Mouse (Mus musculus) MEL (cell line): ENCODE data around the gene Amz2. TPM values are rescaled to one million over a fixed set of nuclear protein-coding genes. Genes with fewer than 3 reads are reported as not detected.
A peak's percentile ranks its signal among the peaks of the same experiment; 100 is the strongest.

ENCODE experiments used
- DNase-seq: peaks from one replicate; pipeline ENCODE4 v3.0.0; 2011; ENCODE audit warnings: low read depth, low spot score
- H3K27ac ChIP-seq: 2 replicates; pipeline ENCODE4 v1.5.1; 2012; ENCODE audit warnings: low read depth, mild to moderate bottlenecking, control low read depth, low read length, moderate library complexity; ENCODE audit not compliant: control insufficient read depth
- H3K27me3 ChIP-seq, 2 experiments: fragments of 150-350 bp in 1 of 2; sonication (generic) in 1 of 2; 2 replicates each; pipeline ENCODE4 v1.6.1; 2012; ENCODE audit warnings: low read length in 2 of 2, mild to moderate bottlenecking in 2 of 2, improper control_type of control experiment in 1 of 2, moderate library complexity in 1 of 2; ENCODE audit not compliant: insufficient read depth in 2 of 2, control insufficient read depth in 1 of 2
- H3K36me3 ChIP-seq, 2 experiments: 2 replicates each; pipeline ENCODE4 v1.6.1; 2012 to 2014; ENCODE audit warnings: low read length in 2 of 2, improper control_type of control experiment in 1 of 2, inconsistent platforms in 1 of 2, mild to moderate bottlenecking in 1 of 2; ENCODE audit not compliant: insufficient read depth in 2 of 2, control insufficient read depth in 1 of 2
- H3K4me1 ChIP-seq, 2 experiments: fragments of 150-350 bp in 1 of 2; sonication (generic) in 1 of 2; 2 replicates each; pipeline ENCODE4 v1.6.1; 2012; ENCODE audit warnings: low read length in 2 of 2, improper control_type of control experiment in 1 of 2, mild to moderate bottlenecking in 1 of 2; ENCODE audit not compliant: insufficient read depth in 2 of 2, control insufficient read depth in 1 of 2
- H3K4me3 ChIP-seq, 2 experiments: fragments of 150-350 bp in 1 of 2; sonication (generic) in 1 of 2; 2 replicates each; pipeline ENCODE4 v1.5.1; 2012; ENCODE audit warnings: low read depth in 2 of 2, low read length in 2 of 2, mild to moderate bottlenecking in 2 of 2, moderate library complexity in 2 of 2, control low read depth in 1 of 2, improper control_type of control experiment in 1 of 2; ENCODE audit not compliant: control insufficient read depth in 1 of 2, insufficient read depth in 1 of 2
- H3K79me2 ChIP-seq: 2 replicates; pipeline ENCODE4 v1.6.1; 2012; ENCODE audit warnings: mild to moderate bottlenecking, low read length, moderate library complexity; ENCODE audit not compliant: control insufficient read depth, poor library complexity, insufficient read depth
- H3K9ac ChIP-seq: 2 replicates; pipeline ENCODE4 v1.6.1; 2012; ENCODE audit warnings: low read depth, mild to moderate bottlenecking, control low read depth, low read length, moderate library complexity; ENCODE audit not compliant: control insufficient read depth, poor library complexity, severe bottlenecking
- H3K9me3 ChIP-seq: fragments of 150-350 bp; sonication (generic); replicated peaks from 2 replicates; pipeline ENCODE4 v1.6.1; 2012; ENCODE audit warnings: mild to moderate bottlenecking, low read length, improper control_type of control experiment, moderate library complexity; ENCODE audit not compliant: insufficient read depth
- CHD1 ChIP-seq: IDR thresholded peaks from 2 replicates; pipeline ENCODE4 v1.6.1; 2012; ENCODE audit warnings: low read depth, mild to moderate bottlenecking, inconsistent platforms, low read length, improper control_type of control experiment
- E2F4 ChIP-seq: IDR thresholded peaks from 2 replicates; pipeline ENCODE4 v1.6.1; 2011; ENCODE audit warnings: low read depth, low read length, improper control_type of control experiment, borderline replicate concordance
- ELF1 ChIP-seq: IDR thresholded peaks from 2 replicates; pipeline ENCODE4 v1.6.1; 2014; ENCODE audit warnings: low read depth, mild to moderate bottlenecking, inconsistent platforms, low read length, improper control_type of control experiment, moderate library complexity
- EP300 ChIP-seq, 2 experiments: IDR thresholded peaks; 2 replicates each; pipeline ENCODE4 v1.6.1; 2011; ENCODE audit warnings: improper control_type of control experiment in 2 of 2, low read length in 2 of 2, low read depth in 1 of 2, mild to moderate bottlenecking in 1 of 2
- ETS1 ChIP-seq: IDR thresholded peaks from 2 replicates; pipeline ENCODE4 v1.6.1; 2012; ENCODE audit warnings: low read depth, mild to moderate bottlenecking, inconsistent platforms, low read length, improper control_type of control experiment, moderate library complexity
- GATA1 ChIP-seq: IDR thresholded peaks from 2 replicates; pipeline ENCODE4 v1.6.1; 2011; ENCODE audit warnings: low read depth, low read length, improper control_type of control experiment
- HCFC1 ChIP-seq: IDR thresholded peaks from 2 replicates; pipeline ENCODE4 v1.6.1; 2012; ENCODE audit warnings: low read depth, mild to moderate bottlenecking, inconsistent platforms, low read length, improper control_type of control experiment, moderate library complexity
- KAT2A ChIP-seq: conservative IDR thresholded peaks from 2 replicates; pipeline ENCODE4 v1.6.1; 2012; ENCODE audit warnings: low read depth, low read length, improper control_type of control experiment, inconsistent platforms
- MAX ChIP-seq: IDR thresholded peaks from 2 replicates; pipeline ENCODE4 v1.6.1; 2011; ENCODE audit warnings: low read length, improper control_type of control experiment
- MAZ ChIP-seq: IDR thresholded peaks from 2 replicates; pipeline ENCODE4 v1.6.1; 2012; ENCODE audit warnings: low read depth, mild to moderate bottlenecking, inconsistent platforms, low read length, improper control_type of control experiment
- NELFE ChIP-seq: IDR thresholded peaks from 2 replicates; pipeline ENCODE4 v1.6.1; 2011; ENCODE audit warnings: low read depth, low read length, improper control_type of control experiment
- RAD21 ChIP-seq: IDR thresholded peaks from 2 replicates; pipeline ENCODE4 v1.6.1; 2011; ENCODE audit warnings: mild to moderate bottlenecking, low read depth, low read length, improper control_type of control experiment
- RCOR1 ChIP-seq: IDR thresholded peaks from 2 replicates; pipeline ENCODE4 v1.6.1; 2012; ENCODE audit warnings: low read depth, mild to moderate bottlenecking, inconsistent platforms, low read length, improper control_type of control experiment
- SIN3A ChIP-seq: IDR thresholded peaks from 2 replicates; pipeline ENCODE4 v1.6.1; 2012; ENCODE audit warnings: low read length, improper control_type of control experiment, inconsistent platforms
- TAL1 ChIP-seq: IDR thresholded peaks from 2 replicates; pipeline ENCODE4 v1.6.1; 2012; ENCODE audit warnings: mild to moderate bottlenecking, inconsistent platforms, low read length, moderate library complexity, mixed read lengths
- TCF12 ChIP-seq: IDR thresholded peaks from 2 replicates; pipeline ENCODE4 v1.6.1; 2014; ENCODE audit warnings: low read depth, mild to moderate bottlenecking, inconsistent platforms, low read length, improper control_type of control experiment, moderate library complexity
- USF2 ChIP-seq, 2 experiments: IDR thresholded peaks; 2 replicates each; pipeline ENCODE4 v1.6.1; 2011 to 2012; ENCODE audit warnings: improper control_type of control experiment in 2 of 2, low read length in 2 of 2, borderline replicate concordance in 1 of 2, inconsistent platforms in 1 of 2, low read depth in 1 of 2, mild to moderate bottlenecking in 1 of 2; ENCODE audit not compliant: insufficient read depth in 1 of 2
- ZKSCAN1 ChIP-seq: IDR thresholded peaks from 2 replicates; pipeline ENCODE4 v1.6.1; 2012; ENCODE audit warnings: low read depth, mild to moderate bottlenecking, inconsistent platforms, low read length, improper control_type of control experiment, moderate library complexity
- ZMIZ1 ChIP-seq: IDR thresholded peaks from 2 replicates; pipeline ENCODE4 v1.6.1; 2012; ENCODE audit warnings: low read depth, mild to moderate bottlenecking, inconsistent platforms, low read length, improper control_type of control experiment, moderate library complexity
- polyA plus RNA-seq, 2 experiments: library from polyadenylated mRNA; stranded (reverse) in 1 of 2; unstranded in 1 of 2; fragments of >175 nt in 1 of 2; fragments of >200 nt in 1 of 2; gene quantifications; 2 replicates each; pipeline versions ENCODE4 v1.2.1 to v1.2.4; 2012; ENCODE audit warnings: low replicate concordance in 2 of 2, low read depth in 1 of 2; ENCODE audit not compliant: insufficient read length in 2 of 2, insufficient read depth in 1 of 2, missing spikeins in 1 of 2
- total RNA-seq: library from RNA; depleted of rRNA; stranded (reverse); fragments of 300-350 nt; gene quantifications from 2 replicates; pipeline ENCODE4 v1.2.3, GENCODE M21; 2012

Amz2 gene
- total and polyA plus RNA-seq, 3 experiments, result 40.2 to 1,743 (median 47.1) TPM

DNA sequence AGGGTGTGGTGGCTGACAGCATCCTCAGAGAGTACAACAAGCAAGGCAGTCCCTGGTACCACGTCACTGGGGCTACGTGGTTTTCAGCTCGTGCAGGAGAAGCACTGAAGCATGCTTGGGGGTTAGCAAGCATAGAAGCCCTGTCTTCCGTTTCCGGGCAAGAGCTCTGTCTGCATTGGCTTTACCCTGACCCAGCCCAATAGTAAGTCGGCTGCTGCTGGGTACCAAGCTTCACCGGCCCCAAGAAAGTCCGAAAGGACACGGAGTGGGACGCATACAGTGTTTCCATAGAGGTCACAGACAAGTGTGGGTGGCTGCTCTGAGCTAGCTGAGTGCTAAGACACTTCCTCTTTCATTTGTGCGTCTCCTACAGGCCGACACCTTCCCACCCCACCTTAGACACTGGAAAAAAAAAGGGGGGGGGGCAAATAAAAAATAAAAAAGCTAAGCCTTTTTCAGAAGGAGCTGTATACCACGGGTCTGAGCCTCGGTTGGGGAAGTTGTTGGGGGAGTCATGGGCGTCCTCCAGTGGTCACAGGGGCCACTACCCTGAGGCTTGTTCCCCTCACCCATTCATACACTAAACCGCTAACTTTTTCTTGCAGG lies 5.7 kb upstream of the Amz2 start (continued):
- no peak; the same call in 1 of the 2 replicates for TF ChIP-seq RCOR1
- TF ChIP-seq ELF1, result peak; percentile 19; the same call in 1 of the 2 replicates
- TF ChIP-seq HCFC1, result peak; percentile 62
- TF ChIP-seq, all 39 proteins: peak for 19

DNA sequence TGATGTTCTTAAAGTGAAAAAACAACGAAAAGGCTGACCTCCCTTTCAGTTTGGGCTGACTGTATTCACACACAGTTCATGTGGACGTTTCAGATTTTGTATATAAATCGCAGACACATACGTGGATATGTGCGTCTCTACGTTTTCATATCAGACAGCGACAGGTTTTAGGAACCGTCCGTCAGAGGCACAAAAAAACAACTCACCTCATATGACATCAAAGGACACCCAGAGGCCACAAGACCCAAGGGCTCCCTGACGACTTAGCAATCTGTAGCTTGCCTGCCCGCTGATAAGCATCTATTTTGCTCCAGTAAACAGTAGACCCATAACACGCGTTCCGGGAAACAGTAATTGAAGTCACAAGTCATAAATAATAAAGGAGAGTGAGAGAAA lies 5.2 kb upstream of the Amz2 start:
- Histone ChIP-seq H3K27ac (peak overlapping the region; percentile 55), H3K36me3 (peaks cover 0 to 5% of the 10 kb centered on the region in 2 experiments; a peak in 1 of 4 replicates), H3K4me1 (peaks cover 8 to 12% of the 10 kb centered on the region in 2 experiments; a peak in 3 of 4 replicates), H3K9me3 (no peaks in the 10 kb centered on the region), H3K9ac (peak overlapping the region; percentile 75), H3K4me3 (peak overlapping the region; percentile 76 to 77), H3K79me2 (no peaks in the 10 kb centered on the region; the same call in 1 of the 2 replicates), H3K27me3 (no peaks in the 10 kb centered on the region)
- TF ChIP-seq E2F4 (peak; percentile 63; the same call in 1 of the 2 replicates), HCFC1 (0 out of 2 replicates have a peak, but pooled peaks have one; percentile 11), ZKSCAN1 (0 out of 2 replicates have a peak, but pooled peaks have one; percentile 35), ETS1 (peak; percentile 48; the same call in 1 of the 2 replicates), EP300 (IDR thresholded peaks at IDR 0.05; ENCODE audit: low read depth in 1 of 2, low read length in 2 of 2) (peak; percentile 24 to 44; a peak in 1 of 4 replicates), TAL1 (no peak), USF2 (IDR thresholded peaks at IDR 0.05; ENCODE audit: borderline replicate concordance in 1 of 2, insufficient read depth in 1 of 2, low read depth in 1 of 2, low read length in 2 of 2) (no peak), ZMIZ1 (peak; percentile 28; the same call in 1 of the 2 replicates), NELFE (no peak), MAZ (peak; percentile 14; the same call in 1 of the 2 replicates), MAX (peak; percentile 35; the same call in 1 of the 2 replicates), TCF12 (peak; percentile 43), KAT2A (no peak), GATA1 (peak; percentile 87), RAD21 (no peak), SIN3A (no peak), CHD1 (no peak)
- DNase-seq, result peak; percentile 84
